Mouse (Mus musculus) limb, embryonic 10.5 days (tissue): ENCODE data around the gene Polr2l. TPM values are rescaled to one million over a fixed set of nuclear protein-coding genes. Genes with fewer than 3 reads are reported as not detected.
A peak's percentile ranks its signal among the peaks of the same experiment; 100 is the strongest.
"Not testable (repeated sequence)": the region's sequence is repeated elsewhere in the genome, so short reads cannot be mapped to it uniquely, and the experiment has no call there.

Experiments
- DNase-seq: peaks from one replicate; pipeline ENCODE4 v3.0.0-alpha.2; 2017; ENCODE audit warnings: low spot score
- H3K27ac ChIP-seq: fragments of 300-500 bp; sonication (generic); 2 replicates; pipeline ENCODE4 v1.5.1; 2016; ENCODE audit warnings: mild to moderate bottlenecking
- H3K27me3 ChIP-seq: fragments of 300-500 bp; sonication (generic); 2 replicates; pipeline ENCODE4 v1.6.1; 2016; ENCODE audit warnings: low read depth, mild to moderate bottlenecking; ENCODE audit not compliant: poor library complexity, severe bottlenecking
- H3K36me3 ChIP-seq: fragments of 300-500 bp; sonication (generic); 2 replicates; pipeline ENCODE4 v1.6.1; 2016; ENCODE audit warnings: mild to moderate bottlenecking, moderate library complexity
- H3K4me1 ChIP-seq: fragments of 300-500 bp; sonication (generic); 2 replicates; pipeline ENCODE4 v1.6.1; 2016
- H3K4me3 ChIP-seq: fragments of 300-500 bp; sonication (generic); 2 replicates; pipeline ENCODE4 v1.5.1; 2016; ENCODE audit warnings: mild to moderate bottlenecking, moderate library complexity
- H3K9me3 ChIP-seq: fragments of 300-500 bp; sonication (generic); replicated peaks from 2 replicates; pipeline ENCODE4 v1.6.1; 2016; ENCODE audit warnings: mild to moderate bottlenecking
- WGBS: fragments of 180-500 bp; shearing (Covaris S2); methylation state at CpG from one replicate; pipeline ENCODE4 v1.1.7; 2016; 5-methylcytosine and 5-hydroxymethylcytosine counted together
- polyA plus RNA-seq: library from polyadenylated mRNA; unstranded; fragments of >200 nt; fragmentation: Nextera tagmentation; extraction: Ambion mirVana; gene quantifications from 2 replicates; pipeline ENCODE4 v1.2.1, GENCODE M21; 2016

Gene Polr2l
- polyA plus RNA-seq, 1 experiment from 2014 or later, result 77.2 TPM

DNA sequence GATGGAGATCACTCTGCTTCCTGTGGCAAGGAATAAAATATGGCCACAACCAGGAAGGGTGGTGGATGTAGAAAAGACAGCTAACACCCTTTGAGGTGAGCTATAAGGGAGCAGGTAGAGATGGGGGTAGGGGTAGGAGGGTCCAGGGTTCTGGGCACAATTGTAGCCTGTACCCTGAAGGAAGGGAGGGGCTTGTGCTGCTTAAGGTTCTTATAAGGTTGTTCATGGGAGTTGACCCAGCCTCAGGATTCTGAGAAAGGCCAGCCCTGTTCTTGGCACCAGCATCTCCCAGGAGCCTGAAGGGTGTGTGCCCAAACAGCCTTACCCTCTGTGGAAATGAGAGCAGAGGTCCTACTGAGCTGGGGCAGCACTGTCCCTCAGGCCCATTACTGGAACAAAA, 23.0 kb downstream of the Polr2l start:
- peaks cover 39% of the 10 kb centered on the region for H3K4me1 ChIP-seq
- peaks cover 7% of the 10 kb centered on the region; the same call in 1 of the 2 replicates for H3K27me3 ChIP-seq
- H3K27ac ChIP-seq, result no peak overlapping the region
- DNase-seq, result no peak
- H3K9me3 ChIP-seq, result no peaks in the 10 kb centered on the region
- peaks cover 42% of the 10 kb centered on the region for H3K36me3 ChIP-seq
- H3K4me3 ChIP-seq, result no peak overlapping the region

DNA sequence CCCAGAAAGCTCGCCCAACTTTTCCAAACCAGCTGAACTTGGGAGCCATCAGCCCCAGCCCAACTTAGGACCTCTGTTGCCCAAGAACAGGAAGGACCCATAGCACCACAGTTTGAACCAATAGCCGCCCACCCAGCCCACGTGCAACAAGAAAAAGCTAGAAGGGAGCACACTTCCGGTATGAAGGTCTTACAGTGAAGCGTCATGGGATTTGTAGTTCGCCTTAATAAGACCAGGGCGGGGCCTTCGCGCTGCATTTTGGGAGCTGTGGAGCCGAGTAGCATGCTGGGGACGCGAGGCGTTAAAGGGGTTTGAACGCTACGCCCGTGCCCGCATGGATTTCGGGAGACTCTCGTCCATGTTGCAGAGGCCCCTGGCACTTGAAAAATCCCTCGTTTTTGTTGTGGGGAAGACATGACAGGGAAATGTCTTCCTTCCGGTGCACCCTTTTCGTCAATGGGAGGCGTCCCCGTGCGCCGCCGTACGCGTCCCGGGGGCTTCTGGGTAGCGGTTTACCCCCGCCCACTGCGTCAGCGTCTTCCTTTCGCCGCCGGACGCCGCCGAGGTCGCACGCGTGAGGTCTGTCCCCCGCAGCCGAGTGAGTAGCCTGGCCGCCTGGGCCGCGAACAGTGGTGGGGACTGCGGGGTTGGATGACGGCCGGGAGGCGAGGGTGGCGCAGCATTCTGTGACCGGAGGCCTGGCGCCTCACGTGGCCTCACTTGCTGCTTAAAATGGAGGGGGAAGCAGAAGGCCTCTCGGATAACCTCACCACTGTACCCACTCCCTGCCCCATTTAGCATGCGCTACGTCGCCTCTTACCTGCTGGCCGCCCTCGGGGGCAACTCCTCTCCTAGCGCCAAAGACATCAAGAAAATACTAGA, 27.6 kb downstream of the Polr2l start, which contains the start of gene Rplp2:
Gene Rplp2, plus strand, starts transcription at position 261 of the 882 bp plus-strand sequence.
- peaks cover 43% of the 10 kb centered on the region for H3K36me3 ChIP-seq
- DNase-seq, result peak; percentile 91
- H3K4me1 ChIP-seq, result peaks cover 34% of the 10 kb centered on the region
- peak within 1 kb of the TSS; percentile 89 for H3K4me3 ChIP-seq
- H3K27ac ChIP-seq, result peak within 1 kb of the TSS; percentile 96
- no peaks in the 10 kb centered on the region for H3K9me3 ChIP-seq
- H3K27me3 ChIP-seq, result no peaks in the 10 kb centered on the region
- under 1% methylated on average over 63 of the region's 63 CpGs for WGBS

DNA sequence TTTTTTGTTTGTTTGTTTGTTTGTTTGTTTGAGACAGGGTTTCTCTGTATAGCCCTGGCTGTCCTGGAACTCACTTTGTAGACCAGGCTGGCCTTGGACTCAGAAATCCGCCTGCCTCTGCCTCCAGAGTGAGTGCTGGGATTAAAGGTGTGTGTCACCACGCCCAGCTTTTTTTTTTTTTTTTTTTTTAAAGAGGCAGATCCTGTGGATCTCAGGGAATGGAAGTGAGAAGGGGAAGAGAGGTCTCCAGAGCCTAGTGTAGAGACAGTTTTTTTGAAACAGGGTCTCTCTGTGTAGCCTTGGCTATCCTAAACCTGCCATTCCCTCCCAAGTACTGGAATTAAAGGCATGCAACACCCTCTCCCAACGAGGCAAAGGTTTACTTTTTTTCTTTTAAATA, 28.6 kb downstream of the Polr2l start:
- H3K9me3 ChIP-seq, DNase-seq, H3K27me3 ChIP-seq: not testable (repeated sequence)
- peak overlapping the region; percentile 96; the same call in 1 of the 2 replicates for H3K27ac ChIP-seq
- peak overlapping the region; percentile 89 for H3K4me3 ChIP-seq
- 90% methylated on average over 3 of the region's 3 CpGs for WGBS
- H3K4me1 ChIP-seq, result peaks cover 44% of the 10 kb centered on the region
- peaks cover 43% of the 10 kb centered on the region for H3K36me3 ChIP-seq

GRCm38 (mm10) chr7:141443828-141444237, 31.1 kb downstream of the Polr2l start, which contains the start of gene Pidd1:
Gene Pidd1 (minus strand): TSS chr7:141444025.
- no peaks in the 10 kb centered on the region for H3K9me3 ChIP-seq
- H3K4me1 ChIP-seq, result peaks cover 52% of the 10 kb centered on the region
- peak within 1 kb of the TSS; percentile 57 for H3K4me3 ChIP-seq
- H3K36me3 ChIP-seq, result peaks cover 43% of the 10 kb centered on the region
- H3K27me3 ChIP-seq, result no peaks in the 10 kb centered on the region
- under 1% methylated on average over 25 of the region's 25 CpGs for WGBS
- DNase-seq, result peak; percentile 83
- H3K27ac ChIP-seq, result peak within 1 kb of the TSS; percentile 91

GRCm38 (mm10) chr7:141443081-141443821, 31.7 kb downstream of the Polr2l start:
- Histone ChIP-seq H3K27ac (peak overlapping the region; percentile 91), H3K36me3 (peaks cover 43% of the 10 kb centered on the region), H3K27me3 (no peaks in the 10 kb centered on the region), H3K4me1 (peaks cover 46% of the 10 kb centered on the region), H3K9me3 (no peaks in the 10 kb centered on the region), H3K4me3 (peak overlapping the region; percentile 57)
- WGBS, result 31% methylated on average over 12 of the region's 12 CpGs
- DNase-seq, result peak; percentile 65

- Histone ChIP-seq H3K36me3 (peaks cover 52% of the 10 kb centered on the region), H3K4me1 (peaks cover 50% of the 10 kb centered on the region), H3K27ac (peak overlapping the region; percentile 91), H3K4me3 (peak overlapping the region; percentile 57), H3K9me3 (no peaks in the 10 kb centered on the region), H3K27me3 (no peaks in the 10 kb centered on the region)
- no peak for DNase-seq
- 95% methylated on average over 13 of the region's 13 CpGs for WGBS
Measured at GRCm38 (mm10) chr7:141442199-141442598, 32.7 kb downstream of the Polr2l start.

DNA sequence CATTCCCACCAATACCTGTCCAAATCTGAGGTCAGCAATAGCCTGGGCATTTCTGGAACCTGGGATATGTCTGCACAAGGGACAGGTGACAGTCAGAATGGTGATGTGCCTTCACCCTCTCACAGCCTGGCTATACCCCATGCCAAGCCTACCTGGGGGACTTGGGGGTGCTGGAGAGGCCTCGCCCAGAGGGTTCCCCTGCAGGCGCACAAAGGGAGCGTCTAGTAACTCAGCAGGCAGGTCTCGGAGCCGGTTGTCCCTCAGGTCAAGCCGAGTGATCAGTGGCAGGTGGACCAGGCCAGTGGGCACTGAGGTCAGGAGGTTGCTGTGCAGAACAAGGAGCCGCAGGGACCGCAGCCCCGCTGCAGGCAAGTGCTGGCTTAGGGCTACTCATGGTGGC, 33.5 kb downstream of the Polr2l start:
- peaks cover 58% of the 10 kb centered on the region for H3K4me1 ChIP-seq
- WGBS, result 93% methylated on average over 9 of the region's 9 CpGs
- no peak for DNase-seq
- H3K27me3 ChIP-seq, result no peaks in the 10 kb centered on the region
- peaks cover 52% of the 10 kb centered on the region for H3K36me3 ChIP-seq
- no peaks in the 10 kb centered on the region for H3K9me3 ChIP-seq
- 0 out of 2 replicates have a peak overlapping the region, but pooled peaks have one; percentile 4 for H3K4me3 ChIP-seq
- H3K27ac ChIP-seq, result no peak overlapping the region; the same call in 1 of the 2 replicates

DNA sequence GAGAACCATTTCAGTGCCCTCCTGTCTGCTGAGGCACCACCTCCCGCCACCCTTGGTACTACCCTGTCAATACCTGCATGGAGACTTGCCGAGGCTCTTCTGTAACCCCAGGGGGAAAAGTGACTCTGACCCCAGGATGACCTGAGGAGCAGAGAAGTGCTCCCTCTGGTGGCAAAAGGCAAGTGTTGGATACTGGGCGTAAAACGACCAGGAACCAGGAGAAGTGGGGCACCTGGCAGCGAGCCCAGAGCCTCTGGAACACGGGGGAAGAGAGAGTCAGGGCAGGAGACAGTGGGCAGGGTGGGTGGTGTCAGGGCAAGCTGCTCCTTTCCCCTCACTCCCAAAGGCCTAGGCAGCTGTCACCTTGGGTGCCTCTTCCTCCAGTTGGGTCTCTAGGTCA, 34.3 kb downstream of the Polr2l start:
- H3K4me3 ChIP-seq, result 0 out of 2 replicates have a peak overlapping the region, but pooled peaks have one; percentile 8
- no peak for DNase-seq
- peaks cover 66% of the 10 kb centered on the region for H3K4me1 ChIP-seq
- no peaks in the 10 kb centered on the region for H3K27me3 ChIP-seq
- peaks cover 52% of the 10 kb centered on the region for H3K36me3 ChIP-seq
- WGBS, result 40% methylated on average over 6 of the region's 6 CpGs
- no peaks in the 10 kb centered on the region for H3K9me3 ChIP-seq
- no peak overlapping the region for H3K27ac ChIP-seq

GRCm38 (mm10) chr7:141439811-141440210, 35.1 kb downstream of the Polr2l start:
- no peak overlapping the region for H3K27ac ChIP-seq
- no peak overlapping the region for H3K4me3 ChIP-seq
- H3K4me1 ChIP-seq, result peaks cover 74% of the 10 kb centered on the region
- H3K27me3 ChIP-seq, result no peaks in the 10 kb centered on the region
- no peaks in the 10 kb centered on the region for H3K9me3 ChIP-seq
- DNase-seq, result no peak
- H3K36me3 ChIP-seq, result peaks cover 52% of the 10 kb centered on the region
- 97% methylated on average over 11 of the region's 11 CpGs for WGBS

DNA sequence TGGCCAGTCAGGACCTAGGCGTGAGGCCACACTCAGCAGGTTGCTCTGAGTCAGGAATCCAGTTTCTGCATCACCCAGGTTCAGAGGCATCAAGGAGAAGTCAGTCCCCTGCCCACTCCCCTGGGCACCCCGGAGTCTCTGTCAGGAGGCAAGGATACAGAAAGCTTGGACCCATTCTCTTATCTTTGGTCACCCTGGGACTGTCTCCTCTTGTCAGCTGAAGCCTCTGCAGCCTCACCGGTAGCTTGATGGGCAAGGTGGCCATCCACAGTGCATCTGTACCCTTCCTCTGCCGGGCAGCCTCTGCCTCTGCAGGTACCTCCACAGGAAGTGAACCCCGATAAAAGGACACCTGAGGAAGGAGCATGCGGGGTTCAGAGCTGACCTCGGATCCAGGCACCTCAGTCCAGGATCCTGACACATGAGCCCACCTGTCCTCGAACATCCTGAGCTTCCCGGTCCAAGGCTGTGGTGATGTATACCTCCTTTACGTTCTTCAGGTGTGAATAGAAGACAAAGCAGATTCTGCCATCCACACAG, 35.7 kb downstream of the Polr2l start:
- no peaks in the 10 kb centered on the region for H3K9me3 ChIP-seq
- peaks cover 52% of the 10 kb centered on the region for H3K36me3 ChIP-seq
- no peaks in the 10 kb centered on the region for H3K27me3 ChIP-seq
- H3K27ac ChIP-seq, result no peak overlapping the region
- no peak overlapping the region for H3K4me3 ChIP-seq
- DNase-seq, result no peak
- 96% methylated on average over 10 of the region's 10 CpGs for WGBS
- peaks cover 78% of the 10 kb centered on the region for H3K4me1 ChIP-seq

DNA sequence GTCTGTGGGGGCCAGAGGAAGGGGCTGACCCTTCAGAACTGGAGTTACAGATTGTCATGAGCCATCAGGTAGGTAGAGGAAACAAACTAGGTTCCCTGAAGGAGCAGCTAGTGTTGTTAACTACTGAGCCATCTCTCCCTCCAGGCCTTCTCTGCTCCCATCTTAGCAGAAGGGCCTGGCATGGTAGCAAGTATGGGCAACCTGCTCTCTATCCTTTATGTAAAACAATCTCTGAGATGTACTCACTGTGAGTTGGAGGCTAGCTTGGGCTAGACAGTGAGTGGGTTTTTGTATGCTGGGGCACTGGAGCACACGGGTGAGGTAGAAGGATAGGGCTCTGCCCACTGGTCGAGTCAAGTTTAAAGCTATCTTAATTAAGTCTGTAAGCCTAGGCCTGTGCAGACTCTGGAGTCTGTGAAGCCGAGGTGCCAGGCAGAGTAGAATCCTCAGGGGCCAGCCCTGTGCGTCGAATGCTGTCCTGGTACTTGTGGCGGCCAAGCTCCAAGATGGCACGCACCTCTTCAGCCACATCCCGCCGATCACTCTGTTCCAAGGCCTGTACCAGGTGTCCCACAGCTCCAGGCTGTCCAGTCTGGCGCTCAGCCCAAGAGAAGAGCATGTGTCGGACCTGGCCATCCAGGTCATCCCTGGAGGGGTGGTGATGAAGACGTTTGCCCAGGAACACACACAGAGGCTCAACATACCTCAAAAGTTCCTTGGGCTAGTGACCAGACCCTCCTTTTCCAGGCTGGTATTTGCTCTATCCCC, 36.5 kb downstream of the Polr2l start:
- Histone ChIP-seq H3K9me3 (no peaks in the 10 kb centered on the region), H3K4me3 (no peak overlapping the region), H3K36me3 (peaks cover 59% of the 10 kb centered on the region), H3K27ac (no peak overlapping the region), H3K27me3 (no peaks in the 10 kb centered on the region), H3K4me1 (peaks cover 79% of the 10 kb centered on the region)
- no peak for DNase-seq
- WGBS, result 95% methylated on average over 12 of the region's 12 CpGs
